Mouse (Mus musculus): ENCODE results near the gene Csrp1.

Csrp1 gene

DNA sequence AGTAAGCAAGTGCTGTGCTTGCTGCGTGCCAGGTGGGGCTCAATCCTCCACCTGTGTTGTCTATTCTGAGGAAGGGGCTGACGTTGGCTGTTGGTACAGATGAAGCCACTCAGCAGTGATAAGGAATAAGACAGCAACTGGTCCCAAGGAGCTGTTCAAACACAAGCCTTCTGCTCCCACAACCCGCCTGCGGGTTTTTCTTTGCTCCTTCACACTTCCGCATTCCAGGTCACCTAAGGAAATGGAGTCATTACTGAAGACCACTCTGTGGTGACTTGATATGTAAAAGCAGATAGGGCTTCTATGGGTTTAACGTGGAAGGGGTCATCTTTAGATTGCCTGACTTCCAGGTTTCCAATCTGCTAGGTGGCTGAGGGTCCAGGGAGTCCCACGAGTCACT, 11.5 kb downstream of the Csrp1 start:
- in situ Hi-C loops (cut with MboI), result no loop called here

GRCm38 (mm10) chr1:135731897-135732684, 12.2 kb downstream of the Csrp1 start:
- in situ Hi-C loops (cut with MboI), result no loop called here

- in situ Hi-C loops (cut with MboI), result no loop called here
Measured at GRCm38 (mm10) chr1:135734225-135734937, 14.5 kb downstream of the Csrp1 start.

DNA sequence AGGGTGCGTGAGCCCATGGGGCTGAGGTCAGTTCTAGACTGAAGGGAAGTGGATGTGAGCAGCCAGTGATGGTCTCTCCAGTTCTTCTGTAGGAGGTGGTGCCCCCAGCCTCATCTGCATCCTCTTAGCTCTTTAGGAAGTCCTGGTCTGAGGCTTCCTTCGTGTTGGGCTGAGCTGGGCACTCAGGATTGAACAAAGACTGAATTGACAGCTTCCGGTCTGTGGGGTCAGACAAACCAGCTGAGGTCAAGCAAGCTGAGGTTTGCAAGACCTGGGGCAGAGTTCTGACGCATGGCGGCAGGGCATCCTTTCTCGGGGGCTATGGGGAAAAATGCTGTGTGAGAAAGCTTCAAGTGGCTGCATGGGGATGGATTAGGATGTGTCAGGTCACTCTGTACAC, 15.6 kb downstream of the Csrp1 start:
- in situ Hi-C loops (cut with MboI), result no loop called here

GRCm38 (mm10) chr1:135744987-135745386, 25.1 kb downstream of the Csrp1 start:
- in situ Hi-C loops (cut with MboI), result no loop called here

DNA sequence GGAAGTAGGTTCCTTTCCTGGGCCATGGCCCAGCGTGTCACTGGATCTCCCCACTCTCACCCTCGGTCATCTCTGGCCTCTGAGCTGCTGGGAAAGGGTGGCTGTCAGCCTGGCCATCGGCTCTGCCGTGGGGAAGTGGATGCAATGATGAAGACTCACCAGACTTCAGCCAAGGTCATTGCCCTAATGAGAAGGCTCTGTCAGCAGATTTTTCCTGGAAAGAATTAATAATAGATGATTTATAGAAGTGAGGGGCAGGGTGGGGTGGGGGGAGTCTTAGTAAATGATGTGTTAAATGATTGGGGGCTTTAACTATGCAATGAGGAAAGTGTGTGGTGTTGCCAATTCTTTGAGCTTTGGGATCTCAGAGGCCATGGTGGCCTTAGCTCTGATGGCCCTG, 26.4 kb downstream of the Csrp1 start:
- in situ Hi-C loops (cut with MboI), result no loop called here

GRCm38 (mm10) chr1:135752737-135753348, 33.0 kb downstream of the Csrp1 start:
- in situ Hi-C loops (cut with MboI), result no loop called here

- in situ Hi-C loops (cut with MboI), result no loop called here
Measured at GRCm38 (mm10) chr1:135755287-135755686, 35.4 kb downstream of the Csrp1 start.

GRCm38 (mm10) chr1:135755913-135756312, 36.1 kb downstream of the Csrp1 start:
- in situ Hi-C loops (cut with MboI), result no loop called here

- in situ Hi-C loops (cut with MboI), result no loop called here
Measured at GRCm38 (mm10) chr1:135757287-135757686, 37.4 kb downstream of the Csrp1 start.

- in situ Hi-C loops (cut with MboI), result no loop called here
Measured at GRCm38 (mm10) chr1:135759685-135760084, 39.8 kb downstream of the Csrp1 start.

DNA sequence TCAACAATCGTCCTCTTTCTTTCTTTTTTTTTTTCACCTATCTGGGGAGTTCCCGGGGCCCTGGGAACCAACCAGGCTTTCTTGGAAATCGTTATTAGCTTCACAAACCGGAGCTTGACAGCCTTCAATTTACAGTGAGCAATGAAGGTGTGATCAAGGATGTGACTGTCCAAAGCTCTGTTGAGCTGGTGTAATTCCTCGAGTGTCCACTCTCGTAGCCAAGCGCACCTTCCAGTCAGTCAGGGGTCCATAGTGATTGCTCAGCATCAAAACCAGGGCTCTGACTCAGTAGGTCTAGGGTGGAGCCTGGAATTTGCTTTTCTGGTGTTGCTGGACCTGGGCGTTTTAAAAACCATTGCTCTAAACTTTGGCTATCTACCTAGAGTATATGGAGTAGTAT, 40.4 kb downstream of the Csrp1 start:
- in situ Hi-C loops (cut with MboI), result no loop called here

- in situ Hi-C loops (cut with MboI), result no loop called here
Measured at GRCm38 (mm10) chr1:135761728-135762127, 41.9 kb downstream of the Csrp1 start.

- in situ Hi-C loops (cut with MboI), result no loop called here
Measured at GRCm38 (mm10) chr1:135763503-135764205, 43.8 kb downstream of the Csrp1 start.

DNA sequence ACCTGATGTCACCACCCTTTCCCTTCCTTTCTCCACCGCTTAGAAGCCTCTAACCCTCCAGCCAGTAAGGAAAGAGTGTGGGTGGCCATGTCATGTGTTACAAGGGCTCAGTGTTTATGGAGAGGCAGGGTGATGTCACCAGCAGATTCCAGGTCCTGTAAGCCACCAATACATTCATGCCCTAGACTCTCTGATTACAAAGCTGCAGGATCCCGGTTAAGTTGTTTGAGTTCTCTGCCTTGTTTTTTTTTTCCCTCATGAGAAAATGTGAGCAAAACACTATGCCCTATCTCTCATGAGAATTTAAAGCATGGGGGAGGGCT, 44.3 kb downstream of the Csrp1 start:
- in situ Hi-C loops (cut with MboI), result no loop called here

DNA sequence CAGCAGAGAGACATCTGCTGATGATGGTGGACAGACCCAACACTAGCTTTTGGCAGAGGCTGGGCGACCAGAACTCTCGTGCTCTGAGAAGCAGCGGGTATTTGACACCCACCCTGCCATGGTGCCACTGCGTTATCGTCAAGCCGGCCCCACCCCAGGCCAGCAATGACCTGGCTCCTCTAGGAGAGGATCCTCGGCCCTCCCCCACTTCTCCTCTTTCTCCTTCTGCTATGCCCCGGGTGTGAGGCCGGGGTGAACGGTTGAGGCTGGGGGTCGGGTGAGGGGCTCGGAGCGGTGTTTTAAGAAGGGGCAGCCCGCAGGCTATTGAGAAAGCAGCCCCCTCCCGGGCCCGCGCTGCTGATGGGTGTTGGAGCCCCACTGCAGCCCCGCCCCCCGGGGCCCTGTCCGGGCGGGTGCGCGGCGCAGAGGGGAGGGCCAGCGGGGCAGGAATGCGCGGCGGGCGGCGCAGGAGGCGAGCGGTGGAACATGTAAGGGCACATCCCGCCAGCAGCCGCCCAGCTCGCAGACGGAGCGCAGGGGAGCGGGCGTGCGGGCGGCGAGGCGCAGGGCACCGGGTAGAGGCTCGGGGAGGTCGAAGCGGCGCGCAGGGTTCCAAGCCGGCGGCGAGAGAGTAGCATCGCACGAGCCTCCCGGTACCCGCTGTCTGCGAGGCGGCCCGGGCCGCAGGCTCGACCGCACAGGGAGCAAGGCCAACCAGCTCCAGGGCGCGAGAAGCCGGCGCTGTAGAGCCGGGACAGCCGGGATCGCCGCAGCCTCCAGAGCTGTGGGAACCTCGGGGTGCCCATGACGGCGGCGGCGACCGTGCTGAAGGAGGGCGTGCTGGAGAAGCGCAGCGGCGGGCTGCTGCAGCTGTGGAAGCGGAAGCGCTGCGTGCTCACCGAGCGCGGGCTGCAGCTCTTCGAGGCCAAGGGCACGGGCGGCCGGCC, 46.1 kb downstream of the Csrp1 start, which contains the start of gene Phlda3:
TSS of gene Phlda3 (plus strand) at position 475 of the 947 bp plus-strand sequence.
- in situ Hi-C loops (cut with MboI), result no loop called here

DNA sequence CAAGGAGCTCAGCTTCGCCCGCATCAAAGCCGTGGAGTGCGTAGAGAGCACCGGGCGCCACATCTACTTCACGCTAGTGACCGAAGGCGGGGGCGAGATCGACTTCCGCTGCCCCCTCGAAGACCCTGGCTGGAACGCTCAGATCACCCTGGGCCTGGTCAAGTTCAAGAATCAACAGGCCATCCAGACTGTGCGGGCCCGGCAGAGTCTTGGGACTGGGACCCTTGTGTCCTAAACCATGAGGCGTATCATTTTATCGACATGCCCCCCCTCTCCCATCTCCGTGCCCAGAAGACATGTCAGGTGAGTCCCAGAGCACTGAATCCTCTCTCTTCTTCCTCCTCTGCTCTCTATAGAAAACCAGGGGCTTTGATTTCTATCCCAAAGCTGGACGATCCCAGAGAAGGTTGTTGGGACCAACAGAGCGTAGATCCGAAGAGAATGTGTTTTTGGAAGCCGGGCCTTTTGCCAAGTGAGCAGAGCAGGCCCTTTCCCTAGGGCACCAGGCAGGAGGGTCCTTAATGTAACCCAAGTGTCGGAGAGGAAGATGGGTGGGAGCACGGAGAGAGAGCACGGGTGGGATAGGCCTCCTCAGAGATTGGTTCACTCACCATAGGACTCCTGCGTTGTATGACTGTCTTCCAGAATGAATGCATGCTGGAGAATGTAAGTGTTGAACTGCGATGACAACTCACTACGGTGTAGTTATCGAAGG, 46.9 kb downstream of the Csrp1 start:
- in situ Hi-C loops (cut with MboI), result no loop called here

- in situ Hi-C loops (cut with MboI), result no loop called here
Measured at GRCm38 (mm10) chr1:135767324-135767890, 47.5 kb downstream of the Csrp1 start.

DNA sequence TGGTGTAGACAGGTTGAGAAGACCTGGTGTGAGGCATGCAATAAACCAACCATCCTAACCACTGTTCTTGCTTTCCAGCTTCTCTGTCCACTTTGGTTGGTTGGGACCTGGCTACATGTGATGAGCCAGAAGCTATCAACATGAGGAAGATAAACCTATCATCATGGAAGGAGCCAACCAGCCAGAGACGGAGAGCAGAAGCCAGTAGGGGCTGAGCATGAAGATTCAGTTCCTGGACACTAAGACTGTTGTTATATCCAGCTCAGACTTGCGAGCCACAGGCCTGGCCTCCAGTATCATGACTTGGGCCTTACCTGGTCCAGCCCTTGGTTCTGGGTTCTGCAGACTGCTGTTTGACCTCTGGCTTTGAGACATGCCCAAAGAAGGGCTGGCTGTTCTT, 48.5 kb downstream of the Csrp1 start:
- in situ Hi-C loops (cut with MboI), result no loop called here

GRCm38 (mm10) chr1:135770237-135770636, 50.4 kb downstream of the Csrp1 start:
- in situ Hi-C loops (cut with MboI), result no loop called here
